Mouse (Mus musculus) spleen, adult 12 weeks (tissue): ENCODE data around the gene Fam32a.

Experiments
- DNase-seq: peaks from one replicate; pipeline ENCODE4 v3.0.0; 2022; ENCODE audit warnings: low spot score

Fam32a gene

DNA sequence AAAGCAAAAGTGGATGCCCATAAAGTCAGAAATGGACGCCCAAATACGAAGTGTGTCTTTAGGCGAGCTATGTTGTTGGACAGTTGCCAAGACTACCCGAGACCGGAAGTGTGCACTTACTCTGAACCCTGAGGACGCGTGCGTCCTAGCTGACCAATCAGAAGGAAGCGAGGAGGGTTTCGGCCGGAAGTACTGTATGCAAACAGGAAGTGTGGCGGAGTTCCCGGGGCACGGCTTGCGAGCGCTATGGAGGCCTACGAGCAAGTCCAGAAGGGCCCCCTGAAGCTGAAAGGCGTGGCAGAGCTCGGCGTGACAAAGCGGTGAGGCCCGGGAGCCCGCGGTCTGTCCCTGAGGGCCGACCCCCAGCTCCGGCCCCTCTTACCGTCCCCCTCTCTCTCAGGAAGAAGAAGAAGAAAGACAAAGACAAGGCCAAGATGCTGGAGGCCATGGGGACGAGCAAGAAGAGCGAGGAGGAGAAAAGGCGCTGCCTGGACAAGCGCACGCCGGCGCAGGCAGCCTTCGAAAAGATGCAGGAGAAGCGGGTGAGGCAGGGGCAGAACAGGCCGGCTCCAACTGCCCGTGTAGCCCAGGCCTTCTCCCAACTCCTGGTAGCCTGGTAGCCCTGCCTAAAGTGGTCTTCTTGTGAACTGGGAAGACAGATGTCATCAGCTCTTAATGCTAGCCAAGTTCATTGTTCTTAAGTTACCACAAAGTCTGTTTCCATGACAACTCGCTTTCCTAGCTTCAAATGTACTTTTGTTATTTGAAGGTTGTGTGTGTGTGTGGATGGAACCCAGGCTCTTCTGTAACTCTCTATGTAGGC lies at the start of gene Fam32a:
Fam32a (plus strand) TSS at position 190 of the 823 bp plus-strand sequence.
- DNase-seq, result peak; percentile 86

DNA sequence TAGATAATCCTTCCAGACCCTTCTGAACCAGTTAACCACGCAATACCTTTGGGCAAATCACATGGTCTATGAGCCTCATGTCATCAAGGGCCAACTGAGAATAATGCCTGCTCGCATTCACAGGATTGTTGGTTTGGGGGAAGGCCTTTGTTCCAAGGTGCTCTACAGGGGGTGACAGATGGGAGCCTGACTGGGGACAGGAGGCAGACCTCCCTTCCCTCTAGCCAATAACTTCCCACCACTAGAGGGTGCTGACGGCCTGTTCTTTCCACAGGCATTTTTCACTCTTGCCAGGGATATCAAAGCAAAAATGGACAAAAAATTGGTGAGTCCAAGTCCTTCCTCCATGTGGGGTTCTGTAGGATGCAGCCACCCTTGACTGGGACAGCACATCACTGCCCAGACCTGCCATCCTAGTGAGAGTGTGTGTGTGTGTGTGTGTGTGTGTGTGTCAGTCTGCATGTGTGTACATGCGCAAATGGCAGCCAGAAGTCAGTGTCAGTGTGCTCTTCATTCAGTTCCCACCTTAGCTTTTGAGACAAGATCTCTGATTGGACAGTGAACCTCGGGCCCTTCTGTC lies 42.1 kb upstream of the Fam32a start:
- DNase-seq, result no peak

DNA sequence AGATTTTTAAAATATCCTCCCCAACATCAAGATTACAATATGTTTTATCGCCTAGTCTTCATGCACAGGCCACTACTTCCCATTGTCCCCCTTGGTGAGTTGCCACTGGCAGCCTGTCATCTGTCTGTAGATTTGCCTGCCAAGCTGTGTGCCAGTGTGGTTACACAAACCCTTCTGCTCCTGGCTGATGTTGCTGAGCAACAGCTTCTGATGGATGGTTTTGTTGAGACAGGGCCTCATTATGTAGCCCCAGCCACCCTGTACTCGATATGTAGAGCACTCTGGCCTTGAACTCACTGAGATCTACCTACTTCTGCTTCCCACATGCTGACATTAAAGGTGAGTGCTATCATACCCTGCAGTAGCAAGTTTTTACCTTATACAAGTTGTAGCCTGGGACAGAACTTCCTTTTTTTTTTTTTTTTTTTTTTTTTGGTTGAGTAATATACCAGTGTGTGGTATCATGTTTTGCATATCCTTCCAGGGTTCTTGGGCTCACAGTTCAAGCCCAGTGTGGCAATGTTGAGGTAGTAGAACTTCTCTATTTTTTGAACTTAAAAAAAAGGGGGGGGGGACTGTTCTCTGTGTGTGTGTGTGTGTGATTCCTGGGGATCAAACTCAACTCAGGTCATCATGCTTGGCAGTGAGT lies 35.9 kb upstream of the Fam32a start:
- DNase-seq, result no peak

DNA sequence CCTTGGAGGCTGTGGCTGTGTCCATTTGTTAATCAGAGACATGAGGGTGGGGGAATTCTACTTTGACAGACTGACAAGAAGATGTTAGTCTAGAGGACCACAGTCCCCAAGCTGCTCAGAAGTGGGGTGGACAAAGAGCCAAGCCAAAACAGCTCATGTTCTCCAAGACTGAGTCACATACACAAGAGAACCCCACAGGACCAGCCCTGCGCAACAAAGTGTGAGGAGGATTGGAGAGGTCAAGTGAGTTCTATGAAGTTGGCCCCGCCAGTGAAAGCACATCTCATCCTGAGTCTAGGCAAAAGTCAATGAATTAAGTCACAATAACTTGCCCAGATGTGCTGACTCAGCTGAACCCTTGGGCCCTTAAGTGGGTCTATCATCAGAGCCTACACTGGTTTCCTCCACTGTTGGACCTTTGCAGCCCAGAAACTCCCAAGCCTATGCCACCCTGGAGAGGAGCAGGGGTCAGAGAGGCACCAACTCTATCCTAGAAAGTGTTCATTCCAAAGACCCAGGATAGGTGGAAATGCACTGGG lies 31.7 kb upstream of the Fam32a start:
- no peak for DNase-seq

DNA sequence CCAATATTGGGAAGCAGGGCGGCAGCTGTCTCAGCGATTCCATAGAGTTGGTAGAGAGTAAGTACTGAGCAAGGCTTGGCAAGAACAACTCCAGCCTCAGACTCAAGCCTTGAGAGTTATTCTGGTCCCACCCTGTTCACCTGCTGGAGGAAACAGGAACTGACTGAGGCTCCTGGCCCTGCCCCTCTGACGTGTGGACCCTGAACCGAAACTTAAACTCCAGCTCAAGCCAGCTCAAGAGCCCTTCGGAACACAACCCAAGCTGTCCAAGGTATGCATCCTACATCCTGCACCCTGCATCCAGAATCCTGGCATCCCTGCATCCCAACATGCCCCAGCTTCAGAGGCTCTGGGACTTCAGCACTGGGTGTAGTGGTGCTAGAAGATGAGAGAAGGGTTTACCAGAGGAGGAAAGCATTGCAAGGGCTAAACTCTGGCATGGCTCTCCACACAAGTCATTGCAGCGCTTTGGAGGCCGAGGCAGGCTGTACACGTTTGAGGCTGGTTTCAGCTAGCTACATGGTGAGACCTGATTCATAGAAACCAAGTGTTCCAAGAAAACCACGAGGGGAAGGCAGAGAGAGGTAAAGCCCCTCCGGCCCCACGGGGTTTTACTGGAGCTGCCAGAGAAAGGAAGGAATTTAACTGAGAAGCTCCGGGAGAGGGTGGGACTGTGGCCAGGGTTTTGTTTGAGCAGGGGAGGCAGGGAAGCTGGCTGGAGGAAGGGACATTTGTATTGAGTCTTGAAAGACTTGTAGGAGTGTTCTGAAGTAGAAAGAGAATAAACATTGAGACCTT lies 29.9 kb upstream of the Fam32a start, which contains the start of gene Hsh2d:
Hsh2d (plus strand) TSS at position 222 of the 798 bp plus-strand sequence.
- peak; percentile 51 for DNase-seq

- DNase-seq, result no peak
Observed at GRCm38 (mm10) chr8:72190215-72190539, 29.4 kb upstream of the Fam32a start.

DNA sequence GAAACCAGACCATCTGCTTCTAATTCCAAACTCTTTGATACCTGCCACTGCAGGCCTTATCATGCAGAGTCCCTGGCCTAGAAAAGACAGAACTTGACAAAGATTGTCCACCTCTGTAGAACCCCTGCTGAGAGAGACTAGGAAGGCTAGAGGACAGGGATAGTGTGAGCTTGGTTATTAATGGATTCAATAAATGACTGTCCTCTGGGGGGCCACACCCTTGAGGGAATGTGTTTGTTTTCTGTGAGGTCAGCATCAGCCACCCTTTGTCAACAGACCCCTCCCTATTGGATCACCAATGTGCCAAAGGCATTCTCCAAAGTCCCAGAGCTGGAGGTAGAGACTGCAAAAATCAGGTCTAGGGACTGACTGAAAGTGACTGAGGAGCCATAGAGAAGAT lies 27.5 kb upstream of the Fam32a start:
- no peak for DNase-seq

- no peak for DNase-seq
Observed at GRCm38 (mm10) chr8:72197997-72198396, 21.5 kb upstream of the Fam32a start.

DNA sequence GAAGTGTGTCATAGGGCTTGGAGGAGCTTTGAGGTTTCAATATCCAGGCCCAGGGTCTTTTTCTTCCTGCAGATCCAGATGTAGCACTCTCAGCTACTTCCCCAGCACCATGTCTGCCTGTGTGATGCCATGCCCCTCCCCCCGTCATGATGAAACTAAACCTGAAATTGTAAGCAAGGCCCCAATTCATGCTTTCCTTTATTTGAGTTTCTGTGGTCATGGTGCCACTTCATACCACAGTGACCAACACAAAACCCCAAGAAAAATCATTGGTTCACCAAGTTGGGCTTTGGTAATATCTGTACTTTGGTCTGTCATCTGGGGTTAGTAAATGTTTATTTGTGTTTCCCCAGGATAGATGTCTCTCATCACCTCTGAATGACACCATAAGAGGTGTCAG lies 10.9 kb upstream of the Fam32a start:
- no peak for DNase-seq

GRCm38 (mm10) chr8:72210222-72210621 lies 9.3 kb upstream of the Fam32a start:
- DNase-seq, result no peak

DNA sequence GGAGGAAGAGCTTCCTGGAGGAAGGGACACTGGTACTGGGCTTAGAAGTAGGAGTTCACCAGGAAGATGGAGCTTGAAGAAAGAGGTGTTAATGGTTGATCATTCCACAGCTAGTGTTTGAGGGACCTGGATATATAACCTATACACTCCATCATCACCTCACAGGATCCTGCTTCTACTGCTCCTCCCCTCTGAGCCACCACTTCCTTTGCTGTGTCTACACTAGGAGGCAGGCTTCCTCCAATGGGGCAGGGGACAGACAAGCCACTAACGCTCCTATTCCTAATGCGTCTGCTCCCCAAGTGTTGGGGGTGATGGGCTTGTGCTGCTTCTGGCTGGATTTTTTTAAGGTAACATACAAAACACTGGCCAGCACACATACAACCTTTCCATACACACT lies 8.8 kb upstream of the Fam32a start:
- DNase-seq, result no peak

- no peak for DNase-seq
Observed at GRCm38 (mm10) chr8:72211846-72212245, 7.7 kb upstream of the Fam32a start.

- DNase-seq, result no peak
Observed at GRCm38 (mm10) chr8:72212751-72213150, 6.8 kb upstream of the Fam32a start, which contains the start of gene Cib3. TSS of gene Cib3 (minus strand) at chr8:72212837.

DNA sequence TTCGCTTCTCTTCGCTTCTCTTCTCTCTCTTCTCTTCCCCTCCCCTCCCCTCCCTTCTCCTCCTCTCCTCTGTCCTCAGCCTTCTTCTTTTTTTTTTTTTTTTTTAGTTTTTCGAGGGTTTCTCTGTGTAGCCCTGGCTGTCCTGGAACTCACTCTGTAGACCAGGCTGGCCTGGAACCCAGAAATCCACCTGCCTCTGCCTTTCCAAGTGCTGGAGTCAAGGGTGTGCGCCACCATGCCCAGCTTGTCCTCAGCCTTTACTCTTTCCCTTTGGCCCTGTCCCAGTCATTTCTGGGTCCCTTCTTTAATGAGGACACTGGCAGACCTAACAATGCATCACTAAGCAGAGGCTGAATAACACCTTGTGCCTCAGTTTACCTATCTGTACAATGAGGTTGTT lies 6.0 kb upstream of the Fam32a start, which contains the start of gene Gm11034:
Gm11034 (minus strand) TSS at position 101 of the 400 bp plus-strand sequence.
- DNase-seq, result no peak

DNA sequence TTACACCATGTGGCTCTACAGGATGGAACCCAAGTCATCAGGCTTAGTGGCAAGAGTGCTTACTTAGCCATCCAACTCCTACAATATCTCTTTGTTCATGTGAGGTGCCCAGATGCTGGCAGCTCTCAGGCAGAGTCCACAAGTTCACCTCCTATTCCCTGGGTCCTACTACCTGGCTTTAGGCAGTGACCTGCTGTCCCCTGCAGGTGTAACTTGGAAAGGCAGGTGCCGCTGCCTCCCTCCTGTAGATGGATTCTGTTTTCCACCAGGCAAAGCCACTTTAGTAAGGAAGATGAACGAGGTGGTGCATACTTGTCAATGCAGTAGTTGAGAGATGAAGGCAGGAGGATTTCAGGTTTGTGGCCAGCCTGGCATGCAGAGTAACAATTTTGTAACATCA lies 4.5 kb upstream of the Fam32a start:
- DNase-seq, result peak; percentile 30

DNA sequence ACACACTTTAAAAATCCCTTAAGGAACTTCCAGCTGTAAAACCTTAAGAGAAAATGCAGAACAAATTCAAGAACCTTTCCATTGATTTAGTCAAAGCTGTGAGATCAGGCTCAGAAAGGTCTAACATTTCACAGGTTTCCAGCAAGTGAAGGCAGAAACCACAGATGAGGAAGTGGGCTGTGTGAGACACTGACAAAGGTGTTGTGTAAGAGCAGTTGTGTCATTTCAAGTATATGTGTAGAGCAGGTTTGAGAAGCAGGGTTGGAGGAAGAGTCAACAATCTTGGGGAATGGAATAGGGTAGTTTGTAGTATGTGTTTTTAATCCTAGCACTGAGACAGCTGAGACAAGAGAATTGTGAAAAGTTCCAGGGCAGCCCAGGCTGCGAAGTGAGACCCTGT lies 3.7 kb upstream of the Fam32a start:
- DNase-seq, result no peak

DNA sequence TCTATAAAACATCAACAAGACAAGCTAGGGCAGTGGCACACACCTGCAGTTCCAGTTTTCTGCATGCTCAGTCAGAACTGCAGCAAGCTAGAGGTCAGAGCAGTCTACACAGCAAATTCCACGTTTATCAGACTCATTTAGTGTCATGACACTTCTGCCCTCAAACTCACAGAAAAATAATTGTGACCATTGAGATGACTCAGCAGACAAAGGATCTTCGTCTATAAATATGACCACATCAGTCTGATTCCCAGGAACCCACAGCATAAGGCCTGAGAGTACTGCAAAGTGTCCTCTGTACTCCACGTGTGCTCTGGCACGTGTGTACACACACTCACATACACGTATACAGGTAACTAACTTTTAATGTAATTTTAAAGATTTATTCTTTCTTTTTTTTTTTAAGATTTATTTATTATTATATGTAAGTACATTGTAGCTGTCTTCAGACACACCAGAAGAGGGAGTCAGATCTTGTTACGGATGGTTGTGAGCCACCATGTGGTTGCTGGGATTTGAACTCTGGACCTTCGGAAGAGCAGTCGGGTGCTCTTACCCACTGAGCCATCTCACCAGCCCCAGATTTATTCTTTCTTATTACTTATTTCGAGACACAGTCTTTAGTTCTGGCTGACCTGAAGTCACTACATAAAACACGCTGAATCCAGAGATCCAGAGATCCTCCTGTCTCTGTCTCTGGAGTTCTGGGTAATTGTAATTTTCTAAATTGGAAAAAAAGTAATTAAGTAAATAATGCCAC lies 569 bp upstream of the Fam32a start:
- DNase-seq, result no peak

DNA sequence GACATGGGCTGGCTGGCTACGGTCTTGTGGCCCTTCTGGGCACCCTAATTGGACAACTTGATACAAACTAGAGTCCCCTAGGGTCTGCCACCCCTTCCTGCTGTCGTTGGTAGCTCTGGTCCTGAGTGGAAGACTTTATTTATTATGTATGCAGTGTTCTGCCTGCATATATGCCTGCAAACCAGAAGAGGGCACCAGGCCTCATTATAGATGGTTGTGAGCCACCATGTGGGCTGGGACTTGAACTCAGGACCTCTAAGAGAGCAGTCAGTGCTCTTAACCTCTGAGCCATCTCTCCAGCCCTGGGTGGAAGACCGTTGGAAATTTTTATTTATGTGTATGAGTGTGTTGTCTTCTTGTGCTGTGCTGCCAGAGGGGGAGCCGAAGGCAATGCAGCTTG lies 1.2 kb downstream of the Fam32a start:
- DNase-seq, result no peak

DNA sequence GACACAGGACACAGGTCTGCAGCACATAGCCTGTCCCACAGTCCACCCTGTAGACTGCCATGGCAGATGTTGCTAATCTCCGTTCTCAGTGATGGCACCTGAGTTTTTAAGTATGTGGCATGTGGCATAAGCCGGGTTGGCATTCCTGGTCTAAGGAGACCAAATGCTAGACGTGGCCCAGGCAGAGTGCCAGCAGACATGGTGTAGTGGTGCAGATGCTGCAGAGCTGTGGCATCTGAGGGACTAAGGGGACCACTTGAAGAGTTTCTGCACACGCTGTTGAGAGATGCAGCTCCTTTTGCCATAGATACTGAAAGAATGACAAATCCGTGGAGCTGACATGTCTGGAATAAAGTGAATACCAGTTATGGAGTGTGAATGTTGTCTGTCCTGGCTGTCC lies 3.1 kb downstream of the Fam32a start:
- DNase-seq, result no peak

- DNase-seq, result peak; percentile 94
Observed at GRCm38 (mm10) chr8:72239499-72240402, 20.2 kb downstream of the Fam32a start, which contains the start of gene Ap1m1. TSS of gene Ap1m1 (plus strand) at chr8:72240018.
